Mouse (Mus musculus): Measurements from ENCODE around the gene Tcte1.

Tcte1 gene

GRCm38 (mm10) chr17:45523263-45523662, at the start of gene Tcte1:
Tcte1 (plus strand) TSS chr17:45523434.
- DNase-seq (ENCODE audit: low spot score in 2 of 2): no peak

- no peak for DNase-seq (ENCODE audit: low spot score in 2 of 2)
These were observed 49.6 kb upstream of the Tcte1 start for GRCm38 (mm10) chr17:45473667-45474066.

GRCm38 (mm10) chr17:45474146-45474545, 49.1 kb upstream of the Tcte1 start:
- no peak for DNase-seq (ENCODE audit: low spot score in 2 of 2)

GRCm38 (mm10) chr17:45474669-45475465, 48.4 kb upstream of the Tcte1 start, which contains the start of gene Spats1:
Spats1 (minus strand) TSS chr17:45475415.
- DNase-seq (ENCODE audit: low spot score in 2 of 2): peak in 1 of 2 experiments; percentile 18

GRCm38 (mm10) chr17:45478234-45478825, 44.9 kb upstream of the Tcte1 start:
- peak; percentile 75 to 93 for DNase-seq (ENCODE audit: low spot score in 2 of 2)

DNA sequence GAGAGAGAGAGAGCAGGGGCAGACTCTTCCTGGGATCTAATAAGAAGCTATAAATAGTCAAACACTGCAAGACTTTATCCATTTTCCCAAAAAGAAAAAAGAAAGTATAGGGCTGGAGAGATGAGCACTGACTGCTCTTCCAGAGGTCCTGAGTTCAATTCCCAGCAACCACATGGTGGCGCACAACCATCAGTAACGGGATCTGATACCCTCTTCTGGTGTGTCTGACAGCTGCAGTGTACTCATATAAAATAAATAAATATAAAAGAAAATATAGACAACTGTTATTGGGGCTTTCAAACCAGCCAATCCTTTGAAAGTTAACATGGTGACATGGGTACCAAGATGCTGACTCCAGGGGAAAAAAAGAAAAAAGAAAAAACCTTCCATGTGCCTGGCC, 42.8 kb upstream of the Tcte1 start:
- DNase-seq (ENCODE audit: low spot score in 2 of 2): no peak

- DNase-seq (ENCODE audit: low spot score in 2 of 2): no peak
These were observed 37.7 kb upstream of the Tcte1 start for GRCm38 (mm10) chr17:45485581-45485980.

DNA sequence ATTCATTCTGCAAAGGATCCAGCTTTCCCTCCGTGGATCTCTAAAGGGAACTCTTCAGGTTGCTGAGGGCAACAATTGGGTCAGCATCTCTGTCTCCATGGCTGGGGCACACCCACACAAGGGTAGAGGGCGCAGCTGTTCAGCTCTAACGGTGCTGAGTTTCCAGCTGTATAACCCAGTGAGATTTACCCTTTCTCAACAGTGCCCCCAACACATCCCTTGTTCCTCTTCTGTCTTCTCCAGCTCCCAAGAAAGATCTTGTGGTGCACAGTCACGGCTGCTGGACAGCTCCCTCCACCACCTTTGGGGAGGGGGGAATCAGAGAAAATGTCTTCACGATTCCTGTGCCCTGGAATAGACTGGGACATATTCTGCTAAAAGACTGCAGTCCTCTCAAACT, 36.0 kb upstream of the Tcte1 start:
- DNase-seq (ENCODE audit: low spot score in 2 of 2): no peak

DNA sequence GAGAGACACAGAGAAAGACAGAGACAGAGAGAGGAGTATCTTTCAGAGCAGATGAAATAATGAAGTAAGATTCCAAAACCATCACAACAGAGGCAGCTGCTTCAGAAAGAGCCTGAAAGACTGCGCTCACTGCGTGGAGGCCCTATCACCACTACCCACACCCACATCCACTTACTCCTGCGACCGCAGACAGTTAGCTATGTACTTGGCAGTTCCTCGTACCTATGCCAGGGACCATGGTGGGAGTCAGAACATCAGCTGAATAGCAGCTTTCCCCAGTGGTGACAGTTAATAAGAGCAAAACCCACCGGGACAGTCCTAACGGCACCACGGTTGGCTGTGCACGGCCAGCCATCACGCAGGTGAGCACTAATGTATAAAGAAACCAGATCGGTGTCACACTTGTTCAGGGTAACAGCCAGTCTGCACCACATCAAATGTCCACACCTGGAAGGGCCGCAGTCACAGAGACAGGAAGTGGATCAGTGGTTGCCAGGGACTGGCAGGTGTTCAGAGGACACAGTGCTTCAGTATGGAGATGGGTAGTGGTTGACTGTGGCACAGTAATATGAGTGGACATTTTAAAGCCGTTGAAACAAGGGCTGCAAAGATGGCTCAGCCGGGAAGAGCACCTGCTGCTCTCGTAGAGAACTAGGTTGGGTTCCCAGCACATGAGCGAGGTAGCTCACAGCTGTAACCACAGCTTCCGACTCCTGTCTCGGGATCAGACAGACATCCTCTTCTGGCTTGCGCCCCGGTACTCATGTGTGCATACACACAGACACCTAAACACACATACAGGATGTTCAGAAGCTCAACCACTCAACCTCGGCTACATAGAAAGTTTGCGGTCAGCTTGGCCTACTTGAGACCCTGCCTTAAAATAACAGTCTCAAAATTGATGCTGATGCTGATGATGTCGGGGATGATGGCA, 34.6 kb upstream of the Tcte1 start:
- no peak for DNase-seq (ENCODE audit: low spot score in 2 of 2)

GRCm38 (mm10) chr17:45489736-45490135, 33.5 kb upstream of the Tcte1 start:
- DNase-seq (ENCODE audit: low spot score in 2 of 2): no peak

DNA sequence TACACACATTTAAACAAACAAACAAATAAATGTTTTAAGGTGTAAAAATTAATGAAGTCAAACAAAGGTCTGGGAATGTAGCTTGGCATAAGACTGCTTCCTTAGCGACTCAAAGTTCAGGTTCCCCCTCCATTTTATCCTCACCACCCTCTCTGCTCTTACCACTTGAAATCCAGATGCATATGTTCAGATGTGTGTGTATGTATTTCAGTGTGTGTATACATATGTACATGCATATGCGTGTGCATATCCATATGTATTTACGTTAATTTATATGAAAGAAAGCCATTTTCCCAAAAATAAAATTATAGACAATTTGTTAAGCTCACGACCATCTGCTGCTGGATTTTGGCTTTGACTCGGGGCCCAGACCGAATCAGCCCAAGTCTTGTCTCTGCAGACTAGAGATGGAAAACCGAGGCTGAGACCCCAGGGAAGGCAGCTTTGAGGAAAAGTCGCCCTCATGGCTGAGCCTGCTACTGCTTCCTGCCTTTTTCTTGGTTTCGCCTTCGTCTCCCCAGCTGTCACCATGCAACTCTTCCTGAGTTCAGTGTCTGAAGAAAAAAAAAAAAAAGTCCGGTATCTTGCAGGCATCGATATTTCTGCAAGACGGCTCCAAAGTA, 32.6 kb upstream of the Tcte1 start:
- DNase-seq (ENCODE audit: low spot score in 2 of 2): no peak

GRCm38 (mm10) chr17:45495398-45495797, 27.8 kb upstream of the Tcte1 start:
- no peak for DNase-seq (ENCODE audit: low spot score in 2 of 2)

- DNase-seq (ENCODE audit: low spot score in 2 of 2): no peak
These were observed 24.8 kb upstream of the Tcte1 start for GRCm38 (mm10) chr17:45498397-45498796.

- no peak for DNase-seq (ENCODE audit: low spot score in 2 of 2)
These were observed 23.7 kb upstream of the Tcte1 start for GRCm38 (mm10) chr17:45499516-45499915.

- DNase-seq (ENCODE audit: low spot score in 2 of 2): no peak
These were observed 22.3 kb upstream of the Tcte1 start for GRCm38 (mm10) chr17:45500981-45501380.

DNA sequence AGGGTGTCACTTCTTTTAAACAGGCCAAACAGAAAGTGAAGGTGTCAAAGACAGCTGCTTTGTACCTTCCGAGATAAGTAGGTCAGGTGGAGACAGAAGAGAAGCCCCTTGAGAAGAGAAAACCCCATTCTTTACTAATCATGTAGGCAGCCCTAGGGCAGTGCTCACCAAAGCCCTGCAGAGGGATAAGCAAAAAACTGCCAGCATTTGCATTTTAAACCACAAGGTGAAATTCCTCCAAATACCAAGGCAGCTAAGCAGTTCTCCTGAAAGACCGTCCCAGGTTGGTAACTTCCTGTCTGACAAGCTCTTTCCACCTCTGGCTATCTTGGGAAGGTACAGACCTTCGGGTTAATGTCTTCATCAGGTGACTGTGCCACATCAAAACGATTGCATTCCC, 20.9 kb upstream of the Tcte1 start:
- DNase-seq (ENCODE audit: low spot score in 2 of 2): no peak

- no peak for DNase-seq (ENCODE audit: low spot score in 2 of 2)
These were observed 19.8 kb upstream of the Tcte1 start for GRCm38 (mm10) chr17:45503301-45503973.

DNA sequence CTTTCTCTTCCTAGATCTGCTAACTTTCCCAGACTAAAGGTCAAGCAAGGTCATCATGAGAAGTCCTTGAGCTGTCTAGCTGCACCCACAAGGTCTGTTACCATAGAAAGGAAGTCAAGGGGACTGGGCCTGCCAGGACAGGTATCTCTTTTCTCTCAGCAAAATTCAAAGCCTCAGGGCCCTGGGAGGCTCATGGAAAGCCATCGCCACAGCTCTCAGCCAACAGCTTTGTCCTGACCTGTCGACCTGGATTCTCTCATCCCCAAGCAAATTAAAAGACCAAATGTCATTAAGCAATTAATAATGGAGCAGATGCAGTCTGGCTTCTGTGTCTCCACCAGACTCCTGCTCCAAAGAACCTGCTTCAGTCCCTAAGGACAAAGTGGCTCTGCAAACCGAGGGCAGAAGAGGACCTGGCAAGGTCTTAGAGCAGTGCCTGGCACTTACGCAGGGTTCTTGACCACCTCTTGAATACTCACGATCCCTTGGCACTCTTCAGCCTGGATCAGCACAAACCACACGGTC, 17.2 kb upstream of the Tcte1 start:
- DNase-seq (ENCODE audit: low spot score in 2 of 2): no peak

GRCm38 (mm10) chr17:45506700-45507189, 16.5 kb upstream of the Tcte1 start, which contains the start of gene Aars2:
Aars2 (plus strand) TSS chr17:45506841.
- DNase-seq (ENCODE audit: low spot score in 2 of 2): peak; percentile 93 to 98

GRCm38 (mm10) chr17:45510871-45511270, 12.4 kb upstream of the Tcte1 start:
- no peak for DNase-seq (ENCODE audit: low spot score in 2 of 2)

DNA sequence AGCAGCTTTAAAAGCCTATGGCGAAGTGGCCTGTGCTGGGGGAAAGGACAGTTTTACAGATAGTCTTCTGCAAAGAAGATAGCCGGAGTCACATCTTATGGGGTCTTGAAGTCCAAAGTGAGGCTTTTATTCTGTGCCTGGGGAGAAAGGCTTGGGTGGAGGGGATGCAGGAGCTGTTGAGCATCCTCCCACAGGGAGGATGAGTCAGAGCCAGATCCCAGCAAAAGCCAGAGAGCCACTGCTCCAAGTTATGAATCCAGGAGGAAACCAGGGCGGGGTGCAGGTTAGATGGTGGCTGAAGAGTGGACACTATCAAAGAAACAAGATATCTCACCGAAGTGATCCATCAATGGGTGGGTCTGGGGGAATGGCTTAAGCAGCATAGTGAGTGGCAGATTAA, 11.5 kb upstream of the Tcte1 start:
- DNase-seq (ENCODE audit: low spot score in 2 of 2): no peak
